Mouse (Mus musculus) ES-Bruce4 (cell line): ENCODE measurements at regions not wholly inside any gene's neighbourhood (a gene's known extent, or its start where the extent isn't known, plus 50 kb on each side); places are given as distances from the start of the nearest gene placed in this dataset.

Experiments used
- H3K27ac ChIP-seq: 2 replicates; pipeline ENCODE4 v1.5.1; 2012; ENCODE audit warnings: low read length, inconsistent platforms; ENCODE audit not compliant: insufficient read depth
- H3K27me3 ChIP-seq: 2 replicates; pipeline ENCODE4 v1.6.1; 2012; ENCODE audit warnings: mild to moderate bottlenecking, low read length, inconsistent platforms; ENCODE audit not compliant: control insufficient read depth, poor library complexity, insufficient read depth, severe bottlenecking
- H3K36me3 ChIP-seq: 2 replicates; pipeline ENCODE4 v1.6.1; 2012; ENCODE audit warnings: inconsistent platforms, mild to moderate bottlenecking, low read length, moderate library complexity; ENCODE audit not compliant: control insufficient read depth, poor library complexity, insufficient read depth, severe bottlenecking
- H3K4me1 ChIP-seq: one replicate; pipeline ENCODE4 v1.8.1; 2011; ENCODE audit warnings: low read length; ENCODE audit not compliant: control insufficient read depth, insufficient read depth
- H3K4me3 ChIP-seq: 2 replicates; pipeline ENCODE4 v1.5.1; 2011; ENCODE audit warnings: low read depth, mild to moderate bottlenecking, low read length
- H3K9ac ChIP-seq: 2 replicates; pipeline ENCODE4 v1.6.1; 2012; ENCODE audit warnings: low read depth, mild to moderate bottlenecking, inconsistent platforms; ENCODE audit not compliant: poor library complexity, severe bottlenecking
- H3K9me3 ChIP-seq: replicated peaks from 2 replicates; pipeline ENCODE4 v1.6.1; 2012; ENCODE audit warnings: mild to moderate bottlenecking, low read length, inconsistent platforms; ENCODE audit not compliant: control insufficient read depth, poor library complexity, insufficient read depth, severe bottlenecking
- CTCF ChIP-seq: IDR thresholded peaks from one replicate; pipeline ENCODE4 v1.8.1; 2011; ENCODE audit warnings: low read depth, low read length
- EP300 ChIP-seq: IDR thresholded peaks from 2 replicates; pipeline ENCODE4 v1.6.1; 2011; ENCODE audit warnings: low read depth, low read length; ENCODE audit not compliant: insufficient read depth
- POLR2A ChIP-seq: IDR thresholded peaks from one replicate; pipeline ENCODE4 v1.8.1; 2011; ENCODE audit warnings: low read length; ENCODE audit not compliant: insufficient read depth

DNA sequence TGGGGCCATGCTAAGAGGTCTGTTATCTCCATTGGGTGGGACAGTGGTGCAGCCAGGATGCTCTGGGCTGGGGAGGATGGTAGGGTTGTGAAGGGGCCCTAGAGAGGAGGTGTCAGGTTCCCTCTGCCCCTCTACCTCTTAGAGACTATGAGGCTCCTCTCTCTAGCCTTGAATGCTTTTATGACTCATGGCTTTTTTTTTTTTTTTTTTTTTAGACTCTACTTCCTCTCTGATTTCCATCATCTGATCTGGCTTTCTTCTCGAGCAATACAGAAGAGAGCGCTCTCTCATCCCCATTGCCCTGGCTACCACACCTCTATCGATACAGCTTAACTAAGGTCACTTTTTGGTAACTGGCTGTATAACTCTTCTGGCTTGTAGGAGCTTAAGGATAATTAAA lies 176.6 kb upstream of the Grik3 start:
- TF ChIP-seq EP300 (no peak), CTCF (no peak), POLR2A (no peak)
- H3K27me3 ChIP-seq = no peaks in the 10 kb centered on the region

DNA sequence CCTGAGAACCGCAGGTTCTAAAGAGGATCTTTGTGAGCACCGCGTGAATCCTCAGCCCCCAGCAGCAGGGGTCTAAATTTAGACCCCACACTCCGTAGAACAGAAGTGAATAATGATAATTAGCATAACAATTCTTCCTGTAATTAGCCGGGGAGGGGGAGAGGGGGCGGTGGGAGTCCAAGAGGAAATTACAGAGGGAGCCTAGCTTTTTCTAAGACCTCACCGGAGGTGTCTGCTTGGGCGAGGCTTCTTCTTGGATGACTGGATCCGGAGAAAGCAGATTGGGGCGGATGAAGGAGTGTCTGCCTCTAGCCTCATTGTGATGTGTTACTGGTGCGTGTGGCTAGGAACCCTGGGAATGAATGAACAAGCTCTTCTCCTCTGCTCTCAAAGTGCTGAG lies 177.2 kb upstream of the Grik3 start:
- no peaks in the 10 kb centered on the region for H3K9me3 ChIP-seq
- H3K4me3 ChIP-seq = no peak overlapping the region
- H3K36me3 ChIP-seq = no peaks in the 10 kb centered on the region
- no peaks in the 10 kb centered on the region for H3K27me3 ChIP-seq
- TF ChIP-seq EP300 (peak; percentile 84), CTCF (no peak)
- no peak overlapping the region for H3K27ac ChIP-seq
- H3K4me1 ChIP-seq = peaks cover 13% of the 10 kb centered on the region
- no peak overlapping the region for H3K9ac ChIP-seq

More for the DNA sequence above, 176.6 kb upstream of the Grik3 start:
- no peak overlapping the region for H3K4me3 ChIP-seq
- no peaks in the 10 kb centered on the region for H3K9me3 ChIP-seq
- H3K4me1 ChIP-seq = peaks cover 11% of the 10 kb centered on the region
- H3K36me3 ChIP-seq = no peaks in the 10 kb centered on the region
- H3K27ac ChIP-seq = no peak overlapping the region
- H3K9ac ChIP-seq = no peak overlapping the region

DNA sequence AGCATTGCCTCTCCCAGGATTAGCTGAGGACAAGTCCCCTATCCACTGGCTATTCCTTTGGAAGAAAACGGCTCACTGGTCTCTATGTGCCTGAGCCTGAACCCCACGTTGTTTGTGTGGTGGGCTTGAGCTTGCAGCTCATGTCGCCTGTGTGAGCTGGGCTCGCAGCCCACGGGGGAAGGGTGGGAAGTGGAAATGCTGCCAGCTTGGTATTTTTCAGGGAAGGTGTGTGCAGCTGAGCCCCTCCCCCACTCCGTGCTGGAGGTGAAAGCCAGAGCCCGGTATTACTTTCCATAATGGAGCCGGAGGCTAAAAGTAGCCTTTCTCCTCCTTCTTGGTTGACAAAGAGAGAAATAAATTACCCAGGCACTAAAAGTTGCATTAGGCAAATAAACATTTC lies 180.5 kb upstream of the Zc3h12a start:
- Histone ChIP-seq H3K9ac (no peak overlapping the region), H3K9me3 (no peaks in the 10 kb centered on the region), H3K36me3 (no peaks in the 10 kb centered on the region), H3K27me3 (no peaks in the 10 kb centered on the region), H3K4me3 (no peak overlapping the region), H3K4me1 (peaks cover 13% of the 10 kb centered on the region), H3K27ac (no peak overlapping the region)
- TF ChIP-seq CTCF (no peak), POLR2A (no peak), EP300 (no peak)

DNA sequence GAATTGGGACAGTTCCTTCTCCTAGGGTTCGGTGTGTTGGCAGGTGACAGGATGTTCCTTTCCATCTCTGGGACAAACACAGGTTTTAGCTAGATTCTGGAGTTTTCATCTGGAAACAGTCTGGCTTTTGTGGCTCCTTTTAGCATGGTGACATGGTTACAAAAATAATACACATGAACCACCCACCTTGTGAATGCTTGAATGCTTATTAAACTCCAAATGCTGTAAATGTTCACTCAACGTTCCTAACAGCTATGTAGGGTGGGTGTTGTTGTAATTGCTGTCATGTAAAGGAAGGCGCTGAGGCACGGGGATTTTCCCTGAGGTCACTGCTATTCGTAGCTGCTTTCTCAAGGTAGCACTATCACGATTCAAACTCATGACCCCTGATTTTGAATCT lies 178.1 kb upstream of the Zc3h12a start:
- Histone ChIP-seq H3K36me3 (no peaks in the 10 kb centered on the region), H3K9me3 (no peaks in the 10 kb centered on the region), H3K27me3 (no peaks in the 10 kb centered on the region), H3K4me3 (no peak overlapping the region), H3K4me1 (peaks cover 4% of the 10 kb centered on the region), H3K27ac (no peak overlapping the region), H3K9ac (no peak overlapping the region)
- TF ChIP-seq POLR2A = no peak
- no peak for TF ChIP-seq CTCF
- TF ChIP-seq EP300 = no peak

DNA sequence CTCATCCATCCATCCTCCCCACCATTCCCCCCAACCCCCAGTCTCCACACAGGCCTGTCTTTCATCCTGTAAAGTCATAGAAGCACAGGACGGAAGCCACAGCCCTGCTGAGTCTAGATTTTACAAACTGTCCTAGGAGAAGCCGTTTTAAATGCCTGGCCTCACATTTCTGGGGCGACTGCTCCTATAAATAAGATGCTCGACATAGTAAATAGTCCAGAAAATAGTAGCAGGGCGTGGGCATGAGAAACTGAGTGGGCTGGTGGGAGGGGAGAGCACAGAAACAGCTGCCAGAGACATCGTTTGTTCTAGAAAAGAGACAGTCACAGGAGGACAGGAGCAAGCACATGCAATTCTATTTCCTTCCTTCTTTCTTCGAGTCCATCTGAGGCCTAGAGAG lies 175.0 kb upstream of the Zc3h12a start:
- no peaks in the 10 kb centered on the region for H3K4me1 ChIP-seq
- no peaks in the 10 kb centered on the region for H3K36me3 ChIP-seq
- TF ChIP-seq EP300 = no peak
- TF ChIP-seq CTCF = no peak
- TF ChIP-seq POLR2A = no peak
- no peak overlapping the region for H3K4me3 ChIP-seq
- no peak overlapping the region for H3K27ac ChIP-seq
- no peak overlapping the region for H3K9ac ChIP-seq
- no peaks in the 10 kb centered on the region for H3K27me3 ChIP-seq
- H3K9me3 ChIP-seq = no peaks in the 10 kb centered on the region

DNA sequence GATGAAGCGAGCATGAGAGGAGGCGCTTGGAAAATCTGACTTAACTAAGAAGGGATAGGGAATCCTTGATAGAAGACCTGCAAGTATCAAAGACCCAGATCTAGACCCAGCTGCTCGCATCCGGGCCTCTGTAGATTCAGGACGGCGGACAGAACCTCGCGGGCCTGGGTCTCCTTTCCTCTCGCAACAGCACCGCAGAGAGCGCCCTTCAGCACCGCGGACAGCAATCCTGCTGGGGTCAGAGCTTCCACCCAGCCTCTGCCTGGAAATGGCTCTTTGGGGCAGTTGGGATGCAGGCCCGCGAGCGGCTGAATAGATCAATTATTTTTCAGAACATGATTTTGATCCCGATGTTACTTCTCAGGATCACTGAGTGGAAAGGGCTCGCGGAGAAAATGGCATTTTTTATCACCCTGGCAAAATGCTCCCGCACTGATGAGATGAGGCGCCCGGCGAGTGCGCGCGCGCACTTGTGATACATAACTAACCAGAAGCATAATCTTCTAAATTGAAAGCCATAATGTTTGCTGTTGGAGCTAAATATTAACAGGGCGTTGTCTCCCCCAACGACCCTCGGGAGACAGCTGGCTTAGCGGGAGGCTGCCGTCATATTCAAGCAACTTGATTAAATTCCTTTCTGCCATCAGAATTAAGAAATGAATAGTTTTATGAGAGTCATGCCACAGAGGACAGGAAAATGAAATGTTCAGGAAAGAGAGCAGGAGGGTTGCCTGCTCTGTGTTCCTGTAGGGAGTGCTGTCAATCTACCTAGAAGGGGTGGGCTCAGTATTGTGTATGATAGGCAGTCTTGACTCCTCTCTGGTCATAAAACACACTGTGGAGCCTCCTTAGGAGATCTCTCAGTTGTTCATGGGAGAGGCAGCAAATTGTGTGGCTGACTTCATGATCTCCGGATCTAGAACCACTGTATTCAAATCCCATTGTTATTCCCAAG lies 173.1 kb upstream of the Zc3h12a start:
- Histone ChIP-seq H3K27ac (no peak overlapping the region), H3K36me3 (no peaks in the 10 kb centered on the region), H3K27me3 (no peaks in the 10 kb centered on the region), H3K4me1 (no peaks in the 10 kb centered on the region), H3K9me3 (no peaks in the 10 kb centered on the region), H3K9ac (no peak overlapping the region), H3K4me3 (no peak overlapping the region)
- TF ChIP-seq CTCF (no peak), EP300 (0 out of 2 replicates have a peak, but pooled peaks have one; percentile 8), POLR2A (no peak)
